Mouse (Mus musculus): ENCODE measurements around the gene Zeb2. TPM values are rescaled to one million over a fixed set of nuclear protein-coding genes. Genes with fewer than 3 reads are reported as not detected.
A peak's percentile ranks its signal among the peaks of the same experiment; 100 is the strongest.

Zeb2 gene
- polyA plus RNA-seq, 2 experiments, result 5.7 to 9.9 TPM

DNA sequence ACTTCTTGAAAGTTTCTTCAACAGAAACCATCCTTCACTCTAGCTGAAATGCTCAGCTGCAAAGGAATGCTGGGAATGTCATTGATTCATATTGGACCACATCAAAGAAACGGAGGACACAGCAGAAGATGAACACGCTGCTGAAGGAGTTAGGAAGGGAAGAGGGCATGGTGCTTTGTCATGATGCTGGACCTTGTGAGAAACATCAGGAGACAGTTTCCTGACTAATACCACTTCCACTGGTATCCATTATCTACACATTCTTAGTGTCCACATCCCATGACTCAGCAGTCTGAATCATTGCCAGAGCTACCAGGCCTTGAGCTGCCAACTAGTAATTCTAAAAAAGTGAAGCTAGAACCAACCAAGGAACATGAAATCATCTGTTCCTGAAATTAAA is 148.0 kb downstream of the Zeb2 start:
- TF ChIP-seq CTCF (IDR thresholded peaks at IDR 0.05; ENCODE audit: low read depth), result no peak
- TF ChIP-seq EP300 (IDR thresholded peaks at IDR 0.05; ENCODE audit: low read depth), result peak; percentile 39
- WGBS (ENCODE audit: insufficient replicate concordance), result 59% methylated on average over 2 of the region's 2 CpGs
- DNase-seq (ENCODE audit: low read depth in 3 of 3, low spot score in 3 of 3), result peak in 2 of 3 experiments; percentile 52 to 62

DNA sequence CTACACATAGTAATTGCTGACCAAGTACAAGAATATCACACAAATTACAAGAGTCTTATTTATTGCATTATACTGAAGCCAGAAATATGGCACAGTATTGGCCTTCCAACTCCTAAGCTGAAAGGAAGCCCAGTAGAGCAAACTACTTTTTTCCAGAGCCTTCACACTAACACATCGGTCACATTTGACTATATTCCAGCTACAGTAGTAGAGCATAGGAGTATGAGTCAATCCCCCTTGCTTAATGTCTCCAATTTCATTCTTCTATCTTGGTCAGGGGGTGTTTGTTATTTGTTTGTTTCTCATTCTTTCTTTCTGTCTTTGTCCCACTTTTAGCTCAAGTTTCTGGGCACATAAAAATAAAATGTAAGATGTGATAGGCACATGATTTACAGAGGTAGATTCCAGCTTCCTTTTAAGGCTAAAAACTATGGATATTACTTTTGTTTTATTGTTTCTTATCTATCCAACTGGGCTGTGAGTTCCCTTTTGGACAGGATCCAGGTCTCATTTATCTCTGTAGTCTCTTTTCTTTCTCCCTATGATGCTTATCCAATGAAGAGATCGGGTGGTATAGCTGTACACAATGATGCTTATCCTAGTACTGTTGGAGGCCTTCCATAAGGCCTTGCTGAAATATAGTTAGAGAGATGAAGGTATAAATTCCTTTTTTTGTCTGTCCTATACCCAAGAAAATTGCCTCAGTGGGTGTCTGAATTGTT is 151.2 kb downstream of the Zeb2 start:
- Histone ChIP-seq H3K9ac (replicated peaks) (no peak overlapping the region), H3K36me3 (replicated peaks; ENCODE audit: control insufficient read depth, insufficient read depth, low read depth) (no peaks in the 10 kb centered on the region), H3K9me3 (ENCODE audit: control insufficient read depth, low read length) (no peaks in the 10 kb centered on the region), H3K4me2 (ENCODE audit: low read depth) (no peak overlapping the region), H3K4me1 (replicated peaks; ENCODE audit: control insufficient read depth in 2 of 2, insufficient read depth in 2 of 2, low read length in 1 of 2) (peaks cover 20 to 22% of the 10 kb centered on the region in 2 experiments), H3K27ac (no peak overlapping the region), H3K27me3 (ENCODE audit: control insufficient read depth, insufficient read depth, low read length) (no peaks in the 10 kb centered on the region), H3K4me3 (ENCODE audit: insufficient read depth in 1 of 2, low read depth in 2 of 2, low read length in 2 of 2) (no peak overlapping the region)
- ATAC-seq (ENCODE audit: insufficient read depth) (no peak), DNase-seq (ENCODE audit: low read depth in 3 of 3, low spot score in 3 of 3) (no peak)
- TF ChIP-seq EP300 (IDR thresholded peaks at IDR 0.05; ENCODE audit: low read depth), result no peak
- no peak for TF ChIP-seq CTCF (IDR thresholded peaks at IDR 0.05; ENCODE audit: low read depth)
- WGBS (ENCODE audit: insufficient replicate concordance), result 57% methylated on average over 2 of the region's 2 CpGs

More for the DNA sequence above, 148.0 kb downstream of the Zeb2 start:
- Histone ChIP-seq H3K4me2 (ENCODE audit: low read depth) (no peak overlapping the region), H3K4me3 (ENCODE audit: insufficient read depth in 1 of 2, low read depth in 2 of 2, low read length in 2 of 2) (no peak overlapping the region), H3K9ac (replicated peaks) (no peak overlapping the region), H3K27me3 (ENCODE audit: control insufficient read depth, insufficient read depth, low read length) (no peaks in the 10 kb centered on the region), H3K9me3 (ENCODE audit: control insufficient read depth, low read length) (no peaks in the 10 kb centered on the region), H3K4me1 (replicated peaks; ENCODE audit: control insufficient read depth in 2 of 2, insufficient read depth in 2 of 2, low read length in 1 of 2) (peaks cover 20 to 25% of the 10 kb centered on the region in 2 experiments), H3K36me3 (replicated peaks; ENCODE audit: control insufficient read depth, insufficient read depth, low read depth) (no peaks in the 10 kb centered on the region), H3K27ac (no peak overlapping the region)
- peak; percentile 77 for ATAC-seq (ENCODE audit: insufficient read depth)

- ATAC-seq (ENCODE audit: insufficient read depth) (peak; percentile 31; the same call in 1 of the 2 replicates), DNase-seq (ENCODE audit: low read depth in 3 of 3, low spot score in 3 of 3) (no peak)
- H3K27me3 ChIP-seq (ENCODE audit: control insufficient read depth, insufficient read depth, low read length), result no peaks in the 10 kb centered on the region
- TF ChIP-seq EP300 (IDR thresholded peaks at IDR 0.05; ENCODE audit: low read depth) (no peak), CTCF (IDR thresholded peaks at IDR 0.05; ENCODE audit: low read depth) (no peak)
- H3K36me3 ChIP-seq (replicated peaks; ENCODE audit: control insufficient read depth, insufficient read depth, low read depth), result no peaks in the 10 kb centered on the region
- no peak overlapping the region for H3K27ac ChIP-seq
- peaks cover 5 to 8% of the 10 kb centered on the region in 2 experiments; a peak in 3 of 4 replicates for H3K4me1 ChIP-seq (replicated peaks; ENCODE audit: control insufficient read depth in 2 of 2, insufficient read depth in 2 of 2, low read length in 1 of 2)
- H3K4me3 ChIP-seq (ENCODE audit: insufficient read depth in 1 of 2, low read depth in 2 of 2, low read length in 2 of 2), result no peak overlapping the region
- H3K9me3 ChIP-seq (ENCODE audit: control insufficient read depth, low read length), result no peaks in the 10 kb centered on the region
- H3K9ac ChIP-seq (replicated peaks), result no peak overlapping the region
- no peak overlapping the region for H3K4me2 ChIP-seq (ENCODE audit: low read depth)
- 44% methylated on average over 5 of the region's 5 CpGs for WGBS (ENCODE audit: insufficient replicate concordance)
Observed at GRCm38 (mm10) chr2:44962620-44963019, 154.6 kb downstream of the Zeb2 start.

GRCm38 (mm10) chr2:44961192-44961591 is 156.0 kb downstream of the Zeb2 start:
- DNase-seq (ENCODE audit: low read depth in 3 of 3, low spot score in 3 of 3), result no peak
- no peak overlapping the region for H3K9ac ChIP-seq (replicated peaks)
- H3K27me3 ChIP-seq (ENCODE audit: control insufficient read depth, insufficient read depth, low read length), result no peaks in the 10 kb centered on the region
- H3K4me1 ChIP-seq (replicated peaks; ENCODE audit: control insufficient read depth in 2 of 2, insufficient read depth in 2 of 2, low read length in 1 of 2), result peaks cover 7 to 10% of the 10 kb centered on the region in 2 experiments
- H3K36me3 ChIP-seq (replicated peaks; ENCODE audit: control insufficient read depth, insufficient read depth, low read depth), result no peaks in the 10 kb centered on the region
- no peaks in the 10 kb centered on the region for H3K9me3 ChIP-seq (ENCODE audit: control insufficient read depth, low read length)
- H3K27ac ChIP-seq, result no peak overlapping the region
- 73% methylated on average over 4 of the region's 4 CpGs for WGBS (ENCODE audit: insufficient replicate concordance)
- ATAC-seq (ENCODE audit: insufficient read depth), result no peak
- H3K4me3 ChIP-seq (ENCODE audit: insufficient read depth in 1 of 2, low read depth in 2 of 2, low read length in 2 of 2), result no peak overlapping the region
- TF ChIP-seq EP300 (IDR thresholded peaks at IDR 0.05; ENCODE audit: low read depth) (no peak), CTCF (IDR thresholded peaks at IDR 0.05; ENCODE audit: low read depth) (no peak)
- no peak overlapping the region for H3K4me2 ChIP-seq (ENCODE audit: low read depth)

DNA sequence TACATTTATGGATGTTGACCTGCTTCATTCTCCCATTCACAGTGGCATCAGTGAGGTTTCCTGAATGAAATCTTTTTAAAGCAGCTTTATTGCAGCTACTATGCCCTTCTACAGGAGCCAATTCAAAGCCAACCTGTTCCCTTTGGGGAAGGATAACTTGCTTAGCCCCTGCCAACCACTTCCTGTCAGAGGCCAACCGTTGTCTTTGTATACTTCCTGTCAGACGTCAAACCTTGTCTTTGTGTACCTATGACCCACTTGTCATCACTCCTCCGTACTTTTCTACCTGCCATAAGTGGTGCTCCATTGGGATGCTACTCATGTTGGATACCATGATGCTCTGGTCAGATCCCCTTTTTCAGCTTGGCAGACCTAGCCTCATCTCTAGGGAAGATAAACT is 156.6 kb downstream of the Zeb2 start:
- H3K9ac ChIP-seq (replicated peaks), result no peak overlapping the region
- 27% methylated on average over 3 of the region's 3 CpGs for WGBS (ENCODE audit: insufficient replicate concordance)
- TF ChIP-seq CTCF (IDR thresholded peaks at IDR 0.05; ENCODE audit: low read depth) (no peak), EP300 (IDR thresholded peaks at IDR 0.05; ENCODE audit: low read depth) (no peak)
- H3K36me3 ChIP-seq (replicated peaks; ENCODE audit: control insufficient read depth, insufficient read depth, low read depth), result no peaks in the 10 kb centered on the region
- no peak overlapping the region for H3K4me3 ChIP-seq (ENCODE audit: insufficient read depth in 1 of 2, low read depth in 2 of 2, low read length in 2 of 2)
- H3K4me2 ChIP-seq (ENCODE audit: low read depth), result no peak overlapping the region
- no peak for DNase-seq (ENCODE audit: low read depth in 3 of 3, low spot score in 3 of 3)
- ATAC-seq (ENCODE audit: insufficient read depth), result no peak
- no peak overlapping the region for H3K27ac ChIP-seq
- H3K9me3 ChIP-seq (ENCODE audit: control insufficient read depth, low read length), result no peaks in the 10 kb centered on the region
- H3K27me3 ChIP-seq (ENCODE audit: control insufficient read depth, insufficient read depth, low read length), result no peaks in the 10 kb centered on the region
- H3K4me1 ChIP-seq (replicated peaks; ENCODE audit: control insufficient read depth in 2 of 2, insufficient read depth in 2 of 2, low read length in 1 of 2), result peaks cover 13 to 14% of the 10 kb centered on the region in 2 experiments
